Mouse (Mus musculus) kidney, embryonic 15.5 days (tissue): ENCODE data around the gene Rps18. TPM values are rescaled to one million over a fixed set of nuclear protein-coding genes. Genes with fewer than 3 reads are reported as not detected.

Experiments used
- ATAC-seq: fragments of 200-750 bp; cut with Nextera tagmentation; replicated peaks from 2 replicates; pipeline ENCODE4 v1.8.0; 2017; ENCODE audit warnings: moderate TSS enrichment; ENCODE audit not compliant: low FRiP score
- H3K27ac ChIP-seq: fragments of 300-500 bp; sonication (generic); 2 replicates; pipeline ENCODE4 v1.5.1; 2015; ENCODE audit warnings: mild to moderate bottlenecking, inconsistent platforms
- H3K27me3 ChIP-seq: fragments of 300-500 bp; sonication (generic); 2 replicates; pipeline ENCODE4 v1.6.1; 2015; ENCODE audit warnings: inconsistent platforms
- H3K36me3 ChIP-seq: fragments of 300-500 bp; sonication (generic); 2 replicates; pipeline ENCODE4 v1.6.1; 2015; ENCODE audit warnings: inconsistent platforms
- H3K4me1 ChIP-seq: fragments of 300-500 bp; sonication (generic); 2 replicates; pipeline ENCODE4 v1.6.1; 2015; ENCODE audit warnings: inconsistent platforms
- H3K4me2 ChIP-seq: fragments of 300-500 bp; sonication (generic); 2 replicates; pipeline ENCODE4 v1.6.1; 2015; ENCODE audit warnings: moderate library complexity, mild to moderate bottlenecking, inconsistent platforms
- H3K4me3 ChIP-seq: fragments of 300-500 bp; sonication (generic); replicated peaks from 2 replicates; pipeline ENCODE4 v1.5.1; 2015; ENCODE audit warnings: mild to moderate bottlenecking, inconsistent platforms
- H3K9ac ChIP-seq: fragments of 300-500 bp; sonication (generic); 2 replicates; pipeline ENCODE4 v1.6.1; 2015; ENCODE audit warnings: mild to moderate bottlenecking, inconsistent platforms
- H3K9me3 ChIP-seq: fragments of 300-500 bp; sonication (generic); replicated peaks from 2 replicates; pipeline ENCODE4 v1.6.1; 2016; ENCODE audit warnings: inconsistent platforms
- WGBS: fragments of 180-500 bp; shearing (Covaris S2); methylation state at CpG from one replicate; pipeline ENCODE4 v1.1.7; 2015; ENCODE audit warnings: mixed read lengths; 5-methylcytosine and 5-hydroxymethylcytosine counted together
- polyA plus RNA-seq: library from polyadenylated mRNA; unstranded; fragments of >200 nt; fragmentation: Nextera tagmentation; extraction: Ambion mirVana; gene quantifications from 2 replicates; pipeline ENCODE4 v1.2.1, GENCODE M21; 2015

The Rps18 gene
- polyA plus RNA-seq, 1 experiment from 2014 or later: 1,731 TPM

- Histone ChIP-seq H3K9me3 (no peaks in the 10 kb centered on the region), H3K4me3 (no peak overlapping the region), H3K9ac (no peak overlapping the region), H3K27ac (no peak overlapping the region), H3K4me1 (no peaks in the 10 kb centered on the region), H3K27me3 (no peaks in the 10 kb centered on the region), H3K4me2 (no peak overlapping the region), H3K36me3 (peaks cover 60% of the 10 kb centered on the region)
- ATAC-seq: no peak
- WGBS: 85% methylated on average over 17 of the region's 17 CpGs
These were observed 9.5 kb upstream of the Rps18 start for GRCm38 (mm10) chr17:33965082-33965845.

GRCm38 (mm10) chr17:33962876-33963275 lies 7.1 kb upstream of the Rps18 start:
- 91% methylated on average over 7 of the region's 7 CpGs for WGBS
- Histone ChIP-seq H3K4me2 (no peak overlapping the region), H3K4me1 (no peaks in the 10 kb centered on the region), H3K27ac (no peak overlapping the region), H3K9ac (no peak overlapping the region), H3K9me3 (no peaks in the 10 kb centered on the region), H3K4me3 (no peak overlapping the region), H3K36me3 (peaks cover 84% of the 10 kb centered on the region), H3K27me3 (no peaks in the 10 kb centered on the region)
- no peak for ATAC-seq

GRCm38 (mm10) chr17:33959948-33960347 lies 4.1 kb upstream of the Rps18 start:
- Histone ChIP-seq H3K36me3 (peaks cover 67% of the 10 kb centered on the region), H3K4me2 (no peak overlapping the region), H3K27me3 (no peaks in the 10 kb centered on the region), H3K4me1 (peaks cover 8% of the 10 kb centered on the region), H3K4me3 (no peak overlapping the region), H3K27ac (no peak overlapping the region), H3K9me3 (no peaks in the 10 kb centered on the region), H3K9ac (no peak overlapping the region)
- WGBS: 96% methylated on average over 15 of the region's 15 CpGs
- ATAC-seq: no peak

- 93% methylated on average over 13 of the region's 13 CpGs for WGBS
- Histone ChIP-seq H3K36me3 (peaks cover 64% of the 10 kb centered on the region), H3K4me2 (no peak overlapping the region), H3K4me1 (peaks cover 14% of the 10 kb centered on the region), H3K9ac (no peak overlapping the region), H3K27me3 (no peaks in the 10 kb centered on the region), H3K27ac (no peak overlapping the region), H3K4me3 (no peak overlapping the region), H3K9me3 (no peaks in the 10 kb centered on the region)
- no peak for ATAC-seq
These were observed 3.3 kb upstream of the Rps18 start for GRCm38 (mm10) chr17:33959135-33959534.

GRCm38 (mm10) chr17:33958451-33958850 lies 2.6 kb upstream of the Rps18 start:
- Histone ChIP-seq H3K9ac (no peak overlapping the region), H3K4me1 (peaks cover 21% of the 10 kb centered on the region), H3K4me3 (no peak overlapping the region), H3K36me3 (peaks cover 64% of the 10 kb centered on the region), H3K4me2 (no peak overlapping the region), H3K27ac (no peak overlapping the region), H3K9me3 (no peaks in the 10 kb centered on the region), H3K27me3 (no peaks in the 10 kb centered on the region)
- ATAC-seq: no peak
- 96% methylated on average over 11 of the region's 11 CpGs for WGBS

GRCm38 (mm10) chr17:33957493-33957892 lies 1.7 kb upstream of the Rps18 start:
- Histone ChIP-seq H3K27ac (no peak overlapping the region), H3K9ac (no peak overlapping the region), H3K4me3 (no peak overlapping the region), H3K4me1 (peaks cover 30% of the 10 kb centered on the region), H3K4me2 (no peak overlapping the region), H3K36me3 (peaks cover 64% of the 10 kb centered on the region), H3K27me3 (no peaks in the 10 kb centered on the region), H3K9me3 (no peaks in the 10 kb centered on the region)
- 91% methylated on average over 6 of the region's 6 CpGs for WGBS
- no peak for ATAC-seq

GRCm38 (mm10) chr17:33956336-33956735 lies 535 bp upstream of the Rps18 start:
- H3K4me3 ChIP-seq: peak overlapping the region; percentile 75
- H3K9me3 ChIP-seq: no peaks in the 10 kb centered on the region
- H3K9ac ChIP-seq: peak overlapping the region; percentile 84
- H3K27me3 ChIP-seq: no peaks in the 10 kb centered on the region
- peaks cover 63% of the 10 kb centered on the region for H3K36me3 ChIP-seq
- H3K4me2 ChIP-seq: peak overlapping the region; percentile 75
- peak overlapping the region; percentile 88 for H3K27ac ChIP-seq
- 6% methylated on average over 10 of the region's 10 CpGs for WGBS
- peaks cover 42% of the 10 kb centered on the region for H3K4me1 ChIP-seq
- ATAC-seq: no peak

- Histone ChIP-seq H3K4me2 (peak overlapping the region; percentile 86), H3K4me1 (peaks cover 56% of the 10 kb centered on the region), H3K9me3 (no peaks in the 10 kb centered on the region), H3K27me3 (no peaks in the 10 kb centered on the region), H3K27ac (peak overlapping the region; percentile 94), H3K4me3 (peak overlapping the region; percentile 75), H3K36me3 (peaks cover 54% of the 10 kb centered on the region), H3K9ac (peak overlapping the region; percentile 89)
- WGBS: under 1% methylated on average over 33 of the region's 33 CpGs
- no peak; the same call in 1 of the 2 replicates for ATAC-seq
These were observed 901 bp downstream of the Rps18 start for GRCm38 (mm10) chr17:33954646-33955554.

GRCm38 (mm10) chr17:33953961-33954565 lies 1.7 kb downstream of the Rps18 start:
- Histone ChIP-seq H3K4me1 (peaks cover 61% of the 10 kb centered on the region), H3K27me3 (no peaks in the 10 kb centered on the region), H3K36me3 (peaks cover 54% of the 10 kb centered on the region), H3K4me3 (peak overlapping the region; percentile 75), H3K9me3 (no peaks in the 10 kb centered on the region), H3K27ac (peak overlapping the region; percentile 94), H3K9ac (peak overlapping the region; percentile 89), H3K4me2 (peak overlapping the region; percentile 86)
- ATAC-seq: no peak
- 42% methylated on average over 5 of the region's 5 CpGs for WGBS

- Histone ChIP-seq H3K4me2 (peak overlapping the region; percentile 86), H3K36me3 (peaks cover 54% of the 10 kb centered on the region), H3K9me3 (no peaks in the 10 kb centered on the region), H3K4me1 (peaks cover 61% of the 10 kb centered on the region), H3K27ac (peak overlapping the region; percentile 94), H3K9ac (peak overlapping the region; percentile 89; the same call in 1 of the 2 replicates), H3K27me3 (no peaks in the 10 kb centered on the region), H3K4me3 (peak overlapping the region; percentile 75)
- 84% methylated on average over 3 of the region's 3 CpGs for WGBS
- ATAC-seq: no peak
These were observed 2.5 kb downstream of the Rps18 start for GRCm38 (mm10) chr17:33953310-33953709.

- no peak for ATAC-seq
- Histone ChIP-seq H3K4me2 (peak overlapping the region; percentile 86), H3K9ac (peak overlapping the region; percentile 89; the same call in 1 of the 2 replicates), H3K27ac (peak overlapping the region; percentile 94), H3K4me3 (peak overlapping the region; percentile 75), H3K27me3 (no peaks in the 10 kb centered on the region), H3K36me3 (peaks cover 54% of the 10 kb centered on the region), H3K4me1 (peaks cover 61% of the 10 kb centered on the region), H3K9me3 (no peaks in the 10 kb centered on the region)
- WGBS: 82% methylated on average over 4 of the region's 4 CpGs
These were observed 2.9 kb downstream of the Rps18 start for GRCm38 (mm10) chr17:33952879-33953278.
